Comparison of ENCODE assay signal across 8 mouse cellular contexts in genomic region chr17:56008356-56009087, GRCm38 (mm10). TPM values are rescaled to one million over a fixed set of nuclear protein-coding genes. Genes with fewer than 3 reads are reported as not detected.
A peak's percentile ranks its signal among the peaks of the same experiment; 100 is the strongest.
DNase-seq lines count a peak whose midpoint lies in the region; ATAC-seq and TF ChIP-seq lines count a peak whose summit lies in the region.

No protein-coding gene starts in this region.

- peaks cover 0 to 8% of the 10 kb centered on the region in 2 experiments; a peak in 2 of 4 replicates for H3K4me1 ChIP-seq in ES-E14 (ENCODE audit: control insufficient read depth in 2 of 2, insufficient read depth in 2 of 2, low read length in 2 of 2, poor library complexity in 1 of 2)
- H3K4me1 ChIP-seq in forebrain, embryonic 15.5 days: peaks cover 32% of the 10 kb centered on the region
- H3K4me1 ChIP-seq in lung, adult 2 months (ENCODE audit: control insufficient read depth, insufficient read depth, low read length): peaks cover 11% of the 10 kb centered on the region

- WGBS in forebrain, embryonic 15.5 days: 0% methylated on average over 21 of the region's 21 CpGs
- WGBS in lung, adult 2 months: under 1% methylated on average over 21 of the region's 21 CpGs

- in situ Hi-C loops in ES-E14 (cut with MboI; ENCODE audit: low sequenced_read_pairs in 2 of 2, unreplicated experiment in 2 of 2): no loop called here

- no peaks in the 10 kb centered on the region for H3K9me3 ChIP-seq in ES-E14 (ENCODE audit: control insufficient read depth, insufficient read depth, low read depth, low read length)
- no peaks in the 10 kb centered on the region for H3K9me3 ChIP-seq in forebrain, embryonic 15.5 days

- DNase-seq in ES-E14 (ENCODE audit: low read depth, low spot score): peak; percentile 97
- peak; percentile 94 for DNase-seq in cerebellum, adult 11-12 months
- peak; percentile 91 for DNase-seq in heart, postnatal 25 days (ENCODE audit: low spot score)
- peak; percentile 90 to 97 for DNase-seq in layer of hippocampus, adult 18-20 months (ENCODE audit: low spot score in 2 of 2)
- DNase-seq in lung, adult 2 months: peak; percentile 84
- peak; percentile 82 to 90 for DNase-seq in thymus, adult 18-20 months

- no peak for TF ChIP-seq CTCF in lung, adult 2 months (IDR thresholded peaks at IDR 0.05; ENCODE audit: insufficient read depth, low read length)

- H3K36me3 ChIP-seq in ES-E14 (ENCODE audit: control insufficient read depth, insufficient read depth, low read length, poor library complexity, severe bottlenecking): peaks cover 12% of the 10 kb centered on the region; the same call in 1 of the 2 replicates
- peaks cover 20% of the 10 kb centered on the region for H3K36me3 ChIP-seq in forebrain, embryonic 15.5 days

- intact Hi-C loops in heart, postnatal 25 days (cut with DNase I): no loop called here

- peak overlapping the region; percentile 54; the same call in 1 of the 2 replicates for H3K27ac ChIP-seq in ES-E14 (ENCODE audit: insufficient read depth, low read depth, low read length, poor library complexity, severe bottlenecking)
- H3K27ac ChIP-seq in forebrain, embryonic 15.5 days (replicated peaks): peak overlapping the region; percentile 98

- H3K4me2 ChIP-seq in forebrain, embryonic 15.5 days (replicated peaks): peak overlapping the region; percentile 85

- peak; percentile 41; the same call in 1 of the 2 replicates for TF ChIP-seq POLR2A in lung, adult 2 months (IDR thresholded peaks at IDR 0.05; ENCODE audit: borderline replicate concordance, extremely low read depth, low read depth, low read length)

- no peaks in the 10 kb centered on the region for H3K27me3 ChIP-seq in forebrain, embryonic 15.5 days

- peak; percentile 95 for ATAC-seq in forebrain, embryonic 15.5 days (replicated peaks)
- ATAC-seq in neutrophil, adult 5-6 weeks (ENCODE audit: extremely low read depth, insufficient number of reproducible peaks, low FRiP score, poor library complexity, severe bottlenecking): peak; percentile 88

- peak overlapping the region; percentile 65 for H3K9ac ChIP-seq in ES-E14 (ENCODE audit: insufficient read depth, low read depth, low read length, poor library complexity, severe bottlenecking)
- peak overlapping the region; percentile 93 for H3K9ac ChIP-seq in forebrain, embryonic 15.5 days (replicated peaks)

- H3K4me3 ChIP-seq in ES-E14 (ENCODE audit: insufficient read depth in 1 of 2, low read depth in 1 of 2, low read length in 2 of 2, poor library complexity in 1 of 2, severe bottlenecking in 1 of 2): peak overlapping the region; percentile 88 to 99
- peak overlapping the region; percentile 94 for H3K4me3 ChIP-seq in forebrain, embryonic 15.5 days
- H3K4me3 ChIP-seq in lung, adult 2 months (replicated peaks; ENCODE audit: extremely low read depth, low read depth, low read length): peak overlapping the region; percentile 82

TF ChIP-seq in ES-E14, 5 proteins besides CTCF, POLR2A, EP300 and RAD21:
- peak; percentile 84 for TF ChIP-seq CHD2 (IDR thresholded peaks at IDR 0.05; ENCODE audit: low read depth, low read length)
- TF ChIP-seq ZC3H11A (IDR thresholded peaks at IDR 0.05; ENCODE audit: borderline replicate concordance, low read depth, low read length): no peak

RNA-seq across cellular contexts. Expression of gene Mpnd, which starts 3.0 kb away (rescaled TPM):
- total RNA-seq in ES-E14 (2012; rRNA removed): 39.0 and 61.5 TPM in 2 replicates
- 190 and 191 TPM in 2 replicates for polyA plus RNA-seq in forebrain, embryonic 15.5 days (2015; fragmentation: Nextera tagmentation; extraction: Ambion mirVana)
- 10 to 100 TPM; 50.0 to 59.4 TPM for total RNA-seq in heart, postnatal 25 days (2021)
- total RNA-seq in layer of hippocampus, adult 18-20 months (2021): 100 to 1,000 TPM; 106 to 111 TPM
- polyA plus RNA-seq in lung, adult 2 months (2012; rRNA removed): 99.7 and 103 TPM in 2 replicates
- total RNA-seq in neutrophil, adult 5-6 weeks (2017): 64.9 and 86.9 TPM in 2 replicates

RNA-seq across cellular contexts. Expression of gene Stap2, which starts 3.1 kb away (rescaled TPM):
- total RNA-seq in ES-E14 (2012; rRNA removed): 3.4 and 6.4 TPM in 2 replicates
- polyA plus RNA-seq in forebrain, embryonic 15.5 days (2015; fragmentation: Nextera tagmentation; extraction: Ambion mirVana): 4.9 and 5.5 TPM in 2 replicates
- 10 to 100 TPM; 14.1 to 14.6 TPM for total RNA-seq in heart, postnatal 25 days (2021)
- total RNA-seq in layer of hippocampus, adult 18-20 months (2021): 1 to 10 TPM; 1.4 to 2.1 TPM
- polyA plus RNA-seq in lung, adult 2 months (2012; rRNA removed): 53.4 and 60.4 TPM in 2 replicates
- 1.6 TPM in 1 of 2 replicates, not detected in the other for total RNA-seq in neutrophil, adult 5-6 weeks (2017)

RNA-seq across cellular contexts. Expression of gene Fsd1, which starts 22.2 kb away (rescaled TPM):
- 24.2 and 50.7 TPM in 2 replicates for total RNA-seq in ES-E14 (2012; rRNA removed)
- 127 and 151 TPM in 2 replicates for polyA plus RNA-seq in forebrain, embryonic 15.5 days (2015; fragmentation: Nextera tagmentation; extraction: Ambion mirVana)
- under 1 TPM in 1 of 2 experiments, not detected in 1; 0.47 TPM for total RNA-seq in heart, postnatal 25 days (2021)
- 10 to 100 TPM; 68.1 to 68.2 TPM for total RNA-seq in layer of hippocampus, adult 18-20 months (2021)
- polyA plus RNA-seq in lung, adult 2 months (2012; rRNA removed): 0.17 and 0.31 TPM in 2 replicates
- total RNA-seq in neutrophil, adult 5-6 weeks (2017): not detected in 2 replicates

RNA-seq across cellular contexts. Expression of gene Sh3gl1, which starts 27.9 kb away (rescaled TPM):
- 67.7 and 73.8 TPM in 2 replicates for total RNA-seq in ES-E14 (2012; rRNA removed)
- polyA plus RNA-seq in forebrain, embryonic 15.5 days (2015; fragmentation: Nextera tagmentation; extraction: Ambion mirVana): 120 and 122 TPM in 2 replicates
- total RNA-seq in heart, postnatal 25 days (2021): 10 to 100 TPM; 17.6 to 19.8 TPM
- 10 to 100 TPM; 53.9 to 57.8 TPM for total RNA-seq in layer of hippocampus, adult 18-20 months (2021)
- 72.8 and 74.1 TPM in 2 replicates for polyA plus RNA-seq in lung, adult 2 months (2012; rRNA removed)
- total RNA-seq in neutrophil, adult 5-6 weeks (2017): 44.8 and 48.6 TPM in 2 replicates

RNA-seq across cellular contexts. Expression of gene Chaf1a, which starts 31.7 kb away (rescaled TPM):
- 48.3 and 57.9 TPM in 2 replicates for total RNA-seq in ES-E14 (2012; rRNA removed)
- 10.8 and 14.3 TPM in 2 replicates for polyA plus RNA-seq in forebrain, embryonic 15.5 days (2015; fragmentation: Nextera tagmentation; extraction: Ambion mirVana)
- total RNA-seq in heart, postnatal 25 days (2021): 1 to 10 TPM in 1 of 2 experiments, under 1 TPM in 1; 0.95 to 1.2 TPM
- 1 to 10 TPM; 2.0 to 3.0 TPM for total RNA-seq in layer of hippocampus, adult 18-20 months (2021)
- 1.6 and 2.3 TPM in 2 replicates for polyA plus RNA-seq in lung, adult 2 months (2012; rRNA removed)
- total RNA-seq in neutrophil, adult 5-6 weeks (2017): 1.4 TPM in 2 replicates

Comparison
In these comparisons a context has a peak if more than half of its experiments do, and no peak if none do; other contexts are left out.
1. Peak in every context shown above with its lines: DNase-seq, ATAC-seq, H3K4me3 ChIP-seq and H3K27ac ChIP-seq.
2. RNA of gene Fsd1, which starts 22.2 kb away (total RNA-seq): 68.1 to 68.2 TPM in layer of hippocampus, adult 18-20 months and 24.2 to 50.7 TPM in ES-E14; 0.47 TPM in heart, postnatal 25 days and not detected in neutrophil, adult 5-6 weeks; every median in the first group is over 10 times any median in the second.